Mouse (Mus musculus) ES-CJ7 (cell line): ENCODE measurements at regions not wholly inside any gene's neighbourhood (a gene's known extent, or its start where the extent isn't known, plus 50 kb on each side); places are given as distances from the start of the nearest gene placed in this dataset.
"Not testable (repeated sequence)": the region's sequence is repeated elsewhere in the genome, so short reads cannot be mapped to it uniquely, and the experiment has no call there.

Experiments
- DNase-seq: peaks from one replicate; pipeline ENCODE4 v3.0.0; 2011; ENCODE audit warnings: low read depth, low spot score

GRCm38 (mm10) chr16:55758707-55759067, 80.0 kb downstream of the Nfkbiz start:
- DNase-seq: no peak

- no peak for DNase-seq
Measured at GRCm38 (mm10) chr16:55757952-55758706, 80.6 kb downstream of the Nfkbiz start.

DNA sequence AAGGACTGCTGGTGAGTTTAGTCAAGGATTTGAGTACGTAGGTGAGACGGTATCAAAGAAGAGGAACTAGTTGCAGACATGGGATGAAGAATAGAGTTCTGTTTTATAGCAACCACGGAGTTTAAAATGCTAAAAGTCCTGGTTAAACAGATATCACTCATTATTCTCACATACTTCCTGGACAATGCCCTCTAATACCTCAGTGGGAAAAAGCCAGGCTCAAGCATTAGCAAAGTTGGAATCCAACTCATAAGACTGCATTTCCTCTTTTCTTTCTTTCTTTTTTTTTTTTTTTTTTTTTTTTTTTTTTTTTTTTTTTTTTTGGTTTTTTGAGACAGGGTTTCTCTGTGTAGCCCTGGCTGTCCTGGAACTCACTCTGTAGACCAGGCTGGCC, 81.3 kb downstream of the Nfkbiz start:
- not testable (repeated sequence) for DNase-seq

DNA sequence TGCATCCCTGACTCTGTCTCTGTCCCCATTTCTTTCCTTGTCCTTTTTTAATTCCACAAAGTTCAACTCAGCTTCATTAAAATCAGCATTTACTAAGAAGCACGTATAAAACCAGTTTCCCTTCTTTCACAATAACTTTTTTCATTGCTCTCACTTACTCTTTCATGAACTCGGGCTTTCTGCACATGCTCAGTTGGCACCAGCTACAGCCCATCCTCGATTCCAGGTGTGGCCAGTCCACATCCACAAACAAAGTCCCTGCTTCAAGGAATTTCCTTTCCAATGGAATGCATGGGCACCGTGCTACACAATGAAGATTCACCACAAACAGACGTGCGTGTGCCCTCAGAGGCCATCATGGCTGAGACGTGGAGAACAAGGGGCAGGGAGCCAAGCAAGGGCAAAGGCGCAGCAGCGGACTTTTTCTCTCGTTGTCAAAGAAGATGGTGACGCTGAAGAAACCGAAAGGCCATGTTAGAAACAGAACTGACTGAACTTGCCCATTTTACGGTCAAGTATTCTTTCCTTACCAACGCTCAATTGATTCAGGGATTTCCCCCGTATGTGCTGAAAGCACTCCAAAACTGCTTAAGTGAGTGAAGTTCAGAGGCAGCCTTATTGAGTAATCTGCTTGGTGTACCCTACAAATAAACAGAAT, 81.8 kb downstream of the Nfkbiz start:
- no peak for DNase-seq

- no peak for DNase-seq
Measured at GRCm38 (mm10) chr16:55755309-55755832, 83.3 kb downstream of the Nfkbiz start.

DNA sequence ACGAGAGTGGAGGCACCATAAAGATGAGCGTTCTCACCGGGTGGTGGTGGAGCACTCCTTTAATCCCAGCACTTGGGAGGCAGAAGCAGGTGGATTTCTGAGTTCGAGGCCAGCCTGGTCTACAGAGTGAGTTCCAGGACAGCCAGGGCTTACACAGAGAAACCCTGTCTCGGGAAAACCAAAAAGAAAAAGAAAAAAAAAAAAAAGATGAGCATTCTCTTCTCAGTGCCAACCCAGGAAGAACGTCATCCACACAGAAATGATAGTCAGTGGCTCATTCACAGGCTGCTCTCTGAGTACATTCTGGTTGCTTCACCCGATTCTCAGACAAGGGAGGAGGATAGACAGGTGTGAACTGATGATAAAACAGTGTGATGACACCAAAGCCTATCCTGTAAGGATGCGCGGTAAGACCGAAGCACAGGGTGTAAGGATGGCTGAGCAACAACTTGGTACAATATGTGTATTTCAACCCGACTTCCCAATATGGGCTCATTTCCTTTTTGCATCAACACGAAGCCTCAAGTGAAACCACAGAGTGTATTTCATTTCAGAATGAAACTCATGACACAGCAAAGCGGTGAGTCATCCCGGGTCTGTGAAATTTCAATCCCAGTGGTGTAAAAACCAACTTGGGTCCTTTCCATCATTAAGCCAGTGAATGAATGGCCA, 84.5 kb downstream of the Nfkbiz start:
- DNase-seq: no peak

DNA sequence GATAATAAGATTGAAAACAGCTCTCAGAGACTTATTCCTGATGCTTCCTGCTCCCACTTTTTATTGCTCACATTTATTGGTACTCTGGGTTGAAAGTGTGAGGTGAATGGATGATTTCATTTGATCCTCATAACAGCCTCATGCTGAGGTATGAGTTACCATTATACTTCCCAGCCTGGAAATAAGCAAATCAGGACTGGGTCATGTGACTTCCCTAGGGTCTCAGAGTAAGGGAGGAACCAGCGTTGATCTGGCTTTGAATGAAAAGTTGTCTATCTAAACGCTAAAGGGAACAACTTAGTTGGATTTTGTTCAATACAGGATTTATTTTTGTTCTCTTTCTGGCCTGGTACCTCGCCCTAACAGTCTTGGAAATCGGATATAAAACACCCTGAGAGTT, 85.3 kb downstream of the Nfkbiz start:
- no peak for DNase-seq

DNA sequence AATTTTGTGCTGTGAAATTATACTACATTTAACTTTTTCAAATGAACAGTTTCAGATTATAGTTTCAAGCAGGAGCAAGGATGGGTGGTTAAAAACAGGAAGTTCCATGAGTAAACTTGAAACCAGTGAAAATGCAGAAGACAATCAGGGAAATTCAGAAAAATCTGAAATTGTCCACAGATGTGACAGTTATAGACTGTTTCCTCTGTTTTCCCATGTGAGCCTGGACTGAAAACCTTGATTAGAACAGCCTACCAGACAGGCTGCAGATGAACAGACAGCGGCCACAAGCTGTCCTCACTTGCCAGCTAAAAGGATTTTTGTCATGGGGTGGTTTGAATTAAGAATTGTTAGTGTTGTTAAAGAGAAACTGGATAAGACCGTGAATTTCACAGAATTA, 91.4 kb downstream of the Nfkbiz start:
- no peak for DNase-seq

DNA sequence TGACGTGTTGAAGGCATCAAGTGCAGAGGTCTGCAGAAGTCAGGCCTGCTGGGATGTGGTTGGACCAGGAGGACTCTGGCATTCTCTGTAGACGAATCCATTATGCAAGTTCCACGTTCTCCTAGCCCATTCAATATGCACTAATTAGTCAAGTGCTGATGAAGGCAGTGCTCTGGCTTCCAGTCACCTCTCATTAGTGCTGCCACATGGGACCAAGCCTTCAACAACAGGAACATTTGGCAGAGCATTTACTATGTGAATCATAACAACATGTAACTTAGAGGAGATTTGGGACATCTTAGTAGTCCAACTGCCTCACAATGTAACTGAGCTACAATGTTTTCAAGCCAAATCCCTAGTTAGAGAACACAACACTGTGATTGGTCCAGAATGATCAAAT, 92.5 kb downstream of the Nfkbiz start:
- DNase-seq: no peak

GRCm38 (mm10) chr16:55745094-55745493, 93.6 kb downstream of the Nfkbiz start:
- DNase-seq: no peak

- no peak for DNase-seq
Measured at GRCm38 (mm10) chr16:55741099-55741863, 97.4 kb downstream of the Nfkbiz start.

GRCm38 (mm10) chr16:55738741-55739140, 100.0 kb downstream of the Nfkbiz start:
- DNase-seq: no peak

GRCm38 (mm10) chr16:55735476-55735968, 103.2 kb downstream of the Nfkbiz start:
- no peak for DNase-seq

DNA sequence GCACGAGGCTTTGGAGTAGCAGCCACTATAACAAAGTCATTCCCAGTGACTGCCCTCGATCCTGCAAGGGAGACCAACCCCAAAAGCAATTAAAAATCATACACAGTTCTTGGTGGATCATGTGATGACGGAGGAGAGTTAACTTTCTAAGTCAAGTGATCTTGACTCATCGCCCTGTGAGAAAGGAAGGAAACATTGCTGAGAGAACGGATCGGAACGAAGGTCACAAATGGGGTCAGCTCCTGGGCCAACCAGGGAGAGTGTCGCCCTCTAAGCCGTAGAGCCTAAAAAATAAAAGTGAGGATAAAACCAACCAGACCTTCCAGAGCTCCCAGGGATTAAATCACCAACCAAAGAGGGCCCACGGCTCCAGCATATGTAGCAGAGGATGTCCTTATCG, 104.4 kb downstream of the Nfkbiz start:
- no peak for DNase-seq

- no peak for DNase-seq
Measured at GRCm38 (mm10) chr16:55733751-55734150, 104.9 kb downstream of the Nfkbiz start.

DNA sequence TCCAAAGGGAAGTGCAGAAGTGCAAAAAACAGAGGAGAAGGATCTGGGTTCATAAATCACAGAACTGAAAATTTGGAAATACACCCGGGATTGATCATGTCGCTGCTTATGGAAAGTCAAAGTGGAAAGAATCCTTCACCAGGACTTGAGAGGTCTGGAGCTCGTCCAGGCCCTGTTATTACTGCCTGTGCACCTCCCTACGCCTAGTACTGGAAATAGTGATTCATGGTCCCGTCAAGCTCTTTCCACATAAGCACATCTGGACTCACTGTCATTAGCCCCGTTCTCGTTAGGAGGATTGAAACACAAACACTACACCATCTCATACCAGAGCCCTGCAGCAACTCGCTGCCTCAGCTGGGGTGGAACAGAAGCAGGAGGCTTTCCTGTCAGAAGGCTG, 107.7 kb downstream of the Nfkbiz start:
- no peak for DNase-seq

DNA sequence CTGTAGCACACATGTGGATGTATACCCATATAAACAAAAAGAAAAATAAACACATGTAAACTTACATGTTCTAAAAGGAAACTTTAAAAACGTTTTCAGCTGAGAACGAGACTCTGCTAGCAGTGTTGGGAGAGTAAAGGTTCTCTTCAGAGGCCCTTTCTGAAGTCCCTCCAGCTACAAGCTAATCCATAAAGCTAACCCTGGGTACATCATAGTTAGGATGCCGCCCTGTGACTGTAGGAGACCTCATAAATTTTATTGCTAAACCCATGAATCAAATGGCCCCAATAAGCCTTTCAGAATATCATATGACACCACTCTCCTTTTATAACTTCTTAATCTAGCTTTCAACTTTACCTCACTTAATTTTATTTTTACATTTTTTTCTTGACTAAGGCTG, 112.2 kb downstream of the Nfkbiz start:
- DNase-seq: no peak

- DNase-seq: no peak
Measured at GRCm38 (mm10) chr16:55720430-55720829, 118.3 kb downstream of the Nfkbiz start.

DNA sequence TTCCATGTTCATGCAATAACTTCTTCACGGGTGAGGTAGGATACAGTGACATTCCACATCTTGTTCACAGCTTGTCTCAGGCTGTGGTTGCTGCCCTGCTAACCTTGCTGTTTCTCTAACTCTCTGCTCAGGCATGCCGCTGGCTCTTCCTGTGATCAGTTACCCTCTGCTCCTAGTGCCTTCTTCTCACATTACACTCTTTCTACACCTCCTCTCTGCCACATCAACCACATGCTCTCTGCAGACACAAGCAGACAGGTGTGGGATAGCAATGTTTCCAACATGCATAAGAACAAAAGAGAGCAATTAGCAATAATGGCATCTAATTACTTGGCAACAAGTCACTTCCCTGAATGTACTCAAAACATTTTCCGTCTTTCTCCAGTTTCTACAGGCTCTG, 128.7 kb downstream of the Nfkbiz start:
- no peak for DNase-seq

DNA sequence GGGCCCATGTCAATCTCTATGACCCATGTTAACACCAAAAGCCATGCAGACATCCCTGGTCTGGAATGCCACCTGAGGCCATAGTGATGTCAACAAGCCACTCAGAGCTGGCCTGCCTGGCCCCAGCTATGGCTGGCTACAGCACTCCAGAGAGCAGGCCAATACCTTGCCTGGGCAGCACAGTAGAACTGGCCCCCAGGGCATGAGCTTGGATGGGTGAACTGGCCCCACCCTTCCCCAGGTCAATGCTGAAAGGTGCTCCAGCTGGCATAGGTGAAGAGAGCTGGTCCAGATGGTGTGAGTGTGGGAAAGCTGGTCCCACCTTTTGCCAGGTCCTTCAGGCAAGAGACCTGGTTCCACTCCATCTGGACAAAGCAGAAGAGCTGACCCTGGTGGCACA, 132.2 kb downstream of the Nfkbiz start:
- no peak for DNase-seq

- DNase-seq: no peak
Measured at GRCm38 (mm10) chr16:55698489-55698892, 140.2 kb downstream of the Nfkbiz start.

DNA sequence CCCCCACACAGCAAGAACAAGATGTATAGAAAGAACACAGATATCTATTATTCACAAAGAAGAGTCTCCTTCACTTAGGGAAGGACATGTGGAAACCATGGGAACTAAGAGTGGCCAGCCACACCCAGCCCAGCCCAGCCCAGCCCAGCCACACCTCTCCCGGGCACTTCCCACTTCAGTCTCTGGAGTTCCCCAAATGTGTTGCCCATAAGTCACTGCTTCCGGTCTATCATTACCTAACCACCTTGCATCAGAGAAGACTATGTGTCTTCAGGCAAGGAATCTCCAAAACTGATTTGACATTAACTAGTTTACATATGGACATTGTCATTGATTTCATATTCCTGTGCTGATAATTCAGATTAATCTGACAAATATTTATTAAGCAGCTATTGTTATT, 147.6 kb downstream of the Nfkbiz start:
- no peak for DNase-seq
